Comparison of ENCODE assay signal across 10 mouse cellular contexts in genomic region chr5:72916851-72917250, GRCm38 (mm10). TPM values are rescaled to one million over a fixed set of nuclear protein-coding genes. Genes with fewer than 3 reads are reported as not detected.
A peak's percentile ranks its signal among the peaks of the same experiment; 100 is the strongest.
DNase-seq lines count a peak whose midpoint lies in the region; ATAC-seq and TF ChIP-seq lines count a peak whose summit lies in the region.
"Had no signal": no experiment of that assay in that cellular context is flagged by ENCODE, and none has a peak within 500 bp of the region (broad histone marks: within the 10 kb centered on the region; RNA-seq: fewer than 3 reads in every experiment).

No protein-coding gene starts in this region.

- no peak for DNase-seq in heart, postnatal 14 days
- no peak for DNase-seq in midbrain, embryonic 14.5 days
- no peak for DNase-seq in adrenal gland, adult (ENCODE audit: inconsistent age in 2 of 2, low spot score in 1 of 2)
- DNase-seq in gastrocnemius, postnatal 10 days, result no peak
- no peak for DNase-seq in adrenal gland, postnatal 36 days

- H3K27me3 ChIP-seq in heart, embryonic 13.5 days (replicated peaks), result no peaks in the 10 kb centered on the region
- H3K27me3 ChIP-seq in E14TG2a.4 (ENCODE audit: insufficient read depth, low read length), result no peaks in the 10 kb centered on the region
- H3K27me3 ChIP-seq in hindbrain, embryonic 12.5 days, result no peaks in the 10 kb centered on the region
- no peaks in the 10 kb centered on the region for H3K27me3 ChIP-seq in midbrain, embryonic 14.5 days (ENCODE audit: control insufficient read depth, insufficient read depth, low read length)

- H3K9me3 ChIP-seq in heart, embryonic 13.5 days, result no peaks in the 10 kb centered on the region
- no peaks in the 10 kb centered on the region for H3K9me3 ChIP-seq in E14TG2a.4 (ENCODE audit: low read length)
- no peaks in the 10 kb centered on the region for H3K9me3 ChIP-seq in hindbrain, embryonic 12.5 days (replicated peaks)
- H3K9me3 ChIP-seq in midbrain, embryonic 14.5 days (ENCODE audit: control insufficient read depth, low read length), result no peaks in the 10 kb centered on the region

- intact Hi-C loops in heart, postnatal 14 days (cut with DNase I), result no loop called here

- no peak for ATAC-seq in heart, embryonic 13.5 days (ENCODE audit: extremely low read depth, insufficient number of reproducible peaks, low FRiP score, low TSS enrichment)
- no peak for ATAC-seq in hindbrain, embryonic 12.5 days (ENCODE audit: low FRiP score)
- no peak for ATAC-seq in midbrain, embryonic 14.5 days (ENCODE audit: low FRiP score, low TSS enrichment)

- H3K9ac ChIP-seq in heart, embryonic 13.5 days, result peak overlapping the region; percentile 99
- H3K9ac ChIP-seq in hindbrain, embryonic 12.5 days, result no peak overlapping the region
- H3K9ac ChIP-seq in midbrain, embryonic 14.5 days (replicated peaks; ENCODE audit: low read length), result 0 out of 2 replicates have a peak overlapping the region, but pooled peaks have one; percentile 98

- H3K4me2 ChIP-seq in heart, embryonic 13.5 days, result peak overlapping the region; percentile 80
- H3K4me2 ChIP-seq in hindbrain, embryonic 12.5 days (replicated peaks), result peak overlapping the region; percentile 65
- H3K4me2 ChIP-seq in midbrain, embryonic 14.5 days (ENCODE audit: low read length), result peak overlapping the region; percentile 68

- TF ChIP-seq CTCF in E14TG2a.4 (conservative IDR thresholded peaks at IDR 0.05; ENCODE audit: low read length), result no peak

- H3K4me1 ChIP-seq in heart, embryonic 13.5 days, result peaks cover 58% of the 10 kb centered on the region
- peaks cover 66% of the 10 kb centered on the region for H3K4me1 ChIP-seq in E14TG2a.4 (replicated peaks; ENCODE audit: low read depth, low read length)
- H3K4me1 ChIP-seq in hindbrain, embryonic 12.5 days, result peaks cover 24% of the 10 kb centered on the region
- peaks cover 23% of the 10 kb centered on the region for H3K4me1 ChIP-seq in midbrain, embryonic 14.5 days (ENCODE audit: control insufficient read depth, insufficient read depth, low read length)

- WGBS in heart, embryonic 13.5 days, result 39% methylated on average over 1 of the region's 1 CpGs
- WGBS in hindbrain, embryonic 12.5 days, result 81% methylated on average over 1 of the region's 1 CpGs
- 72% methylated on average over 1 of the region's 1 CpGs for WGBS in midbrain, embryonic 14.5 days

- peak overlapping the region; percentile 100 for H3K27ac ChIP-seq in heart, embryonic 13.5 days (replicated peaks)
- H3K27ac ChIP-seq in hindbrain, embryonic 12.5 days, result no peak overlapping the region
- H3K27ac ChIP-seq in midbrain, embryonic 14.5 days (replicated peaks; ENCODE audit: low read depth, low read length), result no peak overlapping the region

- peak overlapping the region; percentile 95 for H3K4me3 ChIP-seq in heart, embryonic 13.5 days
- H3K4me3 ChIP-seq in E14TG2a.4 (replicated peaks; ENCODE audit: low read length), result 0 out of 2 replicates have a peak overlapping the region, but pooled peaks have one; percentile 7
- 0 out of 2 replicates have a peak overlapping the region, but pooled peaks have one; percentile 88 for H3K4me3 ChIP-seq in hindbrain, embryonic 12.5 days
- peak overlapping the region; percentile 100 for H3K4me3 ChIP-seq in midbrain, embryonic 14.5 days (replicated peaks; ENCODE audit: low read depth, low read length)

- no peaks in the 10 kb centered on the region for H3K36me3 ChIP-seq in heart, embryonic 13.5 days
- H3K36me3 ChIP-seq in E14TG2a.4 (ENCODE audit: insufficient read depth, low read length), result no peaks in the 10 kb centered on the region
- no peaks in the 10 kb centered on the region for H3K36me3 ChIP-seq in hindbrain, embryonic 12.5 days
- no peaks in the 10 kb centered on the region for H3K36me3 ChIP-seq in midbrain, embryonic 14.5 days (ENCODE audit: control insufficient read depth, insufficient read depth, low read length)

RNA-seq across cellular contexts. Expression of gene Slain2, which starts 2.7 kb away (rescaled TPM):
- polyA plus RNA-seq in heart, embryonic 13.5 days (2015; fragmentation: Nextera tagmentation; extraction: Ambion mirVana), result 17.0 and 18.1 TPM in 2 replicates
- 100 to 1,000 TPM; 109 to 122 TPM for total RNA-seq in heart, postnatal 14 days (2021)
- 27.7 and 30.9 TPM in 2 replicates for polyA plus RNA-seq in hindbrain, embryonic 12.5 days (2016; fragmentation: Nextera tagmentation; extraction: Ambion mirVana)
- 20.2 and 25.9 TPM in 2 replicates for polyA plus RNA-seq in midbrain, embryonic 14.5 days (2014; fragmentation: Nextera tagmentation; extraction: Ambion mirVana)
- total RNA-seq in gastrocnemius, postnatal 10 days (2021), result 10 to 100 TPM; 80.4 to 87.9 TPM
- 10 to 100 TPM; 59.1 to 63.4 TPM for total RNA-seq in adrenal gland, postnatal 36 days (2021)

RNA-seq across cellular contexts. Expression of gene Tec, which starts 48.6 kb away (rescaled TPM):
- 15.1 and 17.2 TPM in 2 replicates for polyA plus RNA-seq in heart, embryonic 13.5 days (2015; fragmentation: Nextera tagmentation; extraction: Ambion mirVana)
- total RNA-seq in heart, postnatal 14 days (2021), result 10 to 100 TPM; 11.0 to 11.9 TPM
- polyA plus RNA-seq in hindbrain, embryonic 12.5 days (2016; fragmentation: Nextera tagmentation; extraction: Ambion mirVana), result 6.5 and 7.8 TPM in 2 replicates
- 1.6 and 5.3 TPM in 2 replicates for polyA plus RNA-seq in midbrain, embryonic 14.5 days (2014; fragmentation: Nextera tagmentation; extraction: Ambion mirVana)
- total RNA-seq in gastrocnemius, postnatal 10 days (2021), result 1 to 10 TPM; 2.3 to 4.3 TPM
- 1 to 10 TPM; 2.2 to 3.2 TPM for total RNA-seq in adrenal gland, postnatal 36 days (2021)

RNA-seq across cellular contexts. Expression of gene Gm10135, which starts 57.7 kb away (rescaled TPM):
- polyA plus RNA-seq in heart, embryonic 13.5 days (2015; fragmentation: Nextera tagmentation; extraction: Ambion mirVana), result not detected in 2 replicates
- total RNA-seq in heart, postnatal 14 days (2021), result not detected
- polyA plus RNA-seq in hindbrain, embryonic 12.5 days (2016; fragmentation: Nextera tagmentation; extraction: Ambion mirVana), result not detected in 2 replicates
- polyA plus RNA-seq in midbrain, embryonic 14.5 days (2014; fragmentation: Nextera tagmentation; extraction: Ambion mirVana), result not detected in 2 replicates
- not detected for total RNA-seq in gastrocnemius, postnatal 10 days (2021)
- not detected for total RNA-seq in adrenal gland, postnatal 36 days (2021)
- total RNA-seq: gastrocnemius, adult 8-10 months had no signal
- polyA plus RNA-seq: liver, embryonic 16.5 days had no signal

Comparison
In these comparisons a context has a peak if more than half of its experiments do, and no peak if none do; other contexts are left out.
1. H3K4me3 ChIP-seq: peak in every context shown above with its lines; median percentile 100 in midbrain, embryonic 14.5 days; 95 in heart, embryonic 13.5 days; 88 in hindbrain, embryonic 12.5 days; 7 in E14TG2a.4.